Mouse (Mus musculus) bone marrow macrophage, adult 2 months (primary cell): ENCODE data around the gene Smad3.

ENCODE experiments used
- CTCF ChIP-seq: IDR thresholded peaks from 2 replicates; pipeline ENCODE4 v1.5.1; 2012; ENCODE audit warnings: low read depth, mild to moderate bottlenecking, low read length, moderate library complexity
- POLR2A ChIP-seq: IDR thresholded peaks from 2 replicates; pipeline ENCODE4 v1.6.1; 2012; ENCODE audit warnings: mild to moderate bottlenecking, low read depth, low read length, borderline replicate concordance

DNA sequence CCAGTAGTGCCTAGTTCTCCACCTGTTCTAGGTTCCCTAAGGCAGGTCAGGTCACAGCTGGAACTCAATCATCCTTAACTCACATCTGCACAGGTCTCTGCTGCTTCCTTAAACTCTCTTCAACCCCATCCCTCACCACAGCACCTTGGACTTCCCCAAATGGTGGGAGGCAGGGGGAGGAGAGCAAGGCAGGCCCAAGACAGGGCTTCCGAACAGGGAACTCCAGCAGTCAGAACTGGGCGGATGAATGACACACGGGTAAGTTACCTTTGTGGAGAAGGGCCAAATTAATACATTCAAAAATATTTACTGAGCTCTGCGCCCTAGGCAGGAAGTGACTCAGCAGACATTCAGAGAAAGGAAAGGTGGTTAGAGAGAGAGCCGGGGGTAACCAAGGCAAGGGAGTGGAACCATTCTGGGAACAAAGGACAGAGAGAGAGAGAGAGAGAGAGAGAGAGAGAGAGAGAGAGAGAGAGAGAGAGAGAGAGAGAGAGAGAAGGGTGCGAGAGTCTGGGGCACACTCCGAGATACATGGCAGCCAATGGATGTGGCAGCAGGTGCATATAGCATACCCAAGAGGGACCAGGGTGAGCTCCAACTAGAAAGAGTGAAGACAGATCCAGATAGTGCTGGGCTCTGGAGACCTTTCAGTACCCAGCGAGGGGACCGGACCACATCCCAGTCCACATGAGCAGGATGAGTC lies 36.1 kb downstream of the Smad3 start:
- TF ChIP-seq CTCF (no peak), POLR2A (no peak)
